Mouse (Mus musculus): ENCODE measurements at regions not wholly inside any gene's neighbourhood (a gene's known extent, or its start where the extent isn't known, plus 50 kb on each side); places are given as distances from the start of the nearest gene placed in this dataset.

DNA sequence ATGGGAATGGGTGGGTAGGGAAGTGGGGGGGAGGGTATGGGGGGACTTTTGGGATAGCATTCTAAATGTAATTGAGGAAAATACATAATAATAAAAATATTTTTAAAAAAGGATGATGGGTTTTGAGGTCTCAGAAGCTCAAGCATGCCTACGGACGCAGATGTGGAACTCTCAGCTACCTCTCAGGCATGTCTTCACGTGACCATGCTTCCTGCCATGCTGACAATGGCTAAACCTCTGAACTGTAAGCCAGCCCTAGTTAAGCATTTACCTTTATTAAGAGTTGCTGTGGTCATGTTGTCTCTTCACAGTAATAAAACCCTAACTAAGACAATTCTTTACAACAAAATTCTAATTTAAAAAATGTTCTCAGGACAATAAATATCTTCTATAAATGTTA is 80.0 kb downstream of the Tex36 start:
- DNase-seq: no peak

DNA sequence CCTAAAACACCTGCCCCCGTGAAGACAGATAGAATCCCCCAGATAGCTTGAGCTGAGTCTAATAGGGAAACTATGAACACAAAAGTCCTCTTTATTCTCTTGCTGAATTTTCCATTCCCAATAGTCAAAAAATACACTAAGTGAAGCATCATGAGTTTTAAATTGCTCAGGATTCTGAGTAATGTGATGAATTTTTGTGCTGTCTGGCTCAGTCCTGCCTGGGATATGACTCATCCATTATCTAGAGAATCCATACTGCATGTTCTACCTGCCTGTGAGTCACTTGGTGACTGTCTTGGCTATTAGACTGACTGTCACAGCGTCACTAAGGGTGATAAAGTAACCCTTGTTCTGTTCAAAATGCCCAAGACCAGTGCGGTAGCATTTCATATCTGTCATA is 83.0 kb downstream of the Tex36 start:
- no peak for DNase-seq

DNA sequence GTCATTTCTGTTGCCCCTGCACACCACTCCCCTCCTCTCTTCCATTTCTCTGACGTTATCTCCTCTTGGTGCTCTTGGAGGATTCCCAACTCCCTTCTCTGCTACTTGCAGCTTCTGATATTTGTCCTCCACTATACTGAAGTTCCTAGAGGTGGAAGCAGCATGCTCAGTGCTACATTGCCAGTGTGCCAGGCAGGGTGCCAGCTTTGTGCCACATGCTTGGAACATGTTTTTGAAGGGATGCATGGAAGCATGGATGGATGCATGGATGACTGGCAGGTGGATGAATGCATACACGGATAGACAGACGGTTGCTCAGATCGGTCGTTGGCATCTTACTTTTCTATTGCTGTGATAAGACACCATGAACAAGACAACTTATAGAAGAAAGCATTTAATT is 84.4 kb downstream of the Tex36 start:
- DNase-seq: no peak

DNA sequence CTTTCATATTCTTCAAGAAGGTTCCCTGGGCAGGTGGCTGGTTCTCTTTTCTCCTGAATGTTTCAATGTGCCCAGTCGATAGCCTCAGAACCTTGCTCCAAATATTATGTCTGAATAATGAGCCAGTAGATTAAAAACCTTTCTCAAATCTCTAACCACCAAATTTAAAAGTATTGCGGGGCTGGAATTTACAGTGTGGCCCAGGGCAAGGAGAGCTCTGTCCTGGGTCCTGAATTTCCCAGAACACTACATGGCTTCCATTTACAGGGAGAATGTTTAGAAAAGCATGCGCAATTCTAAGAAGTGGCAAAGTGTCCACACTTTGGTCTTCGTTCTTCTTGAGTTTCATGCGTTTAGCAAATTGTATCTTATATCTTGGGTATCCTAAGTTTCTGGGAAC is 91.0 kb downstream of the Tex36 start:
- DNase-seq: no peak

DNA sequence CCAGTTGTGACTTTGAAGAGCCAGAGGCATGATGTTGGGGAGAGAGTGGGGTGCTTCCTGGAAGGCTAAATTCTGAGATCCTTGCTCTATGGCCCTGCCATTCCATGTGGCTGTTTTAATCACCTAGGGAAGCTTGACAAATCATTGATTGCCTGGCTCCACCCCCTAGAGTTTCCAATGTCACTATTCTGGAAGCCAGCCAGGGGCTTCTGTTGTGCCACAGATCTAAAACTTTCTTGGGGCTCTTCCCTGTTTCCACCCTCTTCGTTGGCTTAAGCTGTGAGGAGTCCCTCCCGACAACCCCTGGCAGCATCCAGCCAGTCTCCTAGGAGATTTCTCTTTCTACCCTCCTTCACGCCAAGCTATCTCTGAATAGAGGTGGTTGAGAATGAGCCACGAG is 92.5 kb downstream of the Tex36 start:
- DNase-seq: no peak

- DNase-seq: no peak
Observed at GRCm38 (mm10) chr7:133508370-133509012, 93.5 kb downstream of the Tex36 start.

GRCm38 (mm10) chr7:133505628-133506027 is 96.3 kb downstream of the Tex36 start:
- no peak for DNase-seq

DNA sequence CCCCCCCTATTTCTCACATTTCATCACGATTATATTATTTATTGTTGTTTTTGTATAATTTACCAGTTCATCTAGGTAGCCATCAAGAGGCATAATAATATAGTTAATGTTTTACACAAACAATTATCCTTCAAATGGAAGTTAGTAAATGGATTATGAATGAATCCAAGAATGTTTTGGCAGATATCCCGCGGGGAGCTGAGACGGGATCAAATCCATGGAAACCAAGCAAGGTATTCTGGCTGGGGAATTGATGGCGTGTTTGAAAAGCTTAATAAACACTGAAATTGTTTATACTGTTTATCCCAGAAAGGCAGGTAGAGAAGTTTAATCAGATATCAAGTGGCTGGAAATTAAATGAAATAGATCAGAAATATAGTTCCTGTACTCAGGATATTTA is 98.0 kb downstream of the Tex36 start:
- no peak for DNase-seq

DNA sequence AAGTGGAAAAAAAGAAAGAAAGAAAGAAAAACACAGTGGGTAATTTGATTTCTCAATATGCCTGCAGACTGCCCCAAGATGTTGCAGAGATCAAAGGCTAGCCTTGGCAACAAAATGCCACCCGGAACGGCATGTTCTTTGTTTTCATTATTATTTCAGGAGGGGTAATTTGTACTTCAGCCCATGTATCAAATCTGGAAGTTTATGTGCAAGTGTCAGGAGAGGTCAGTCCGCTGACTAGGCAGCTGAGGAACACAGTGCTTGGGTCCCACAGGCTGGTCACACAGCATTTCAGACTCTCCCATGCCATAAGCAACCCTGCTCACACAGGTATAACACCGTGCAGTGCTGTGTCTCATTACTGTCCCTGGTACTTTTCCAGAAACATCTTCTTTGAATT is 99.2 kb downstream of the Tex36 start:
- DNase-seq: no peak

DNA sequence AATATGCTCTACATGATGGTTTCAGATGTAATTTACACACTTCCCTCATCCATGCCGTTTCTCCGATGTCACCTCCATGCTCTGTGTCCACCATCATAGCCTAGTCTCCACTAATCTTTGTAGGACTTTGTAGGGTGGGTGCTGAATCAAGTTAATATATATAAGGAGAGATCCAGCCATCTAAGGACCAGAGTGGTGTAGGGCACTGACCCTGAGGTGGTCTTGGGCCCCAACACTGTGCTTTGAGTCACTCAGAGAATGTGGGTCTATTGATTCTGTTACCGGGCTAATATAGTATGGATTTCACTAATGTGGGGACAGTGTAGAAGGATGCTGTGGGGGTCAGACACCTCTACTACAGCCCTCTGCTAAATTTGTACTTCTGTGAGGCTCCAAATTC is 104.4 kb downstream of the Tex36 start:
- DNase-seq: no peak

- no peak for DNase-seq
Observed at GRCm38 (mm10) chr7:133494982-133495550, 106.9 kb downstream of the Tex36 start.

DNA sequence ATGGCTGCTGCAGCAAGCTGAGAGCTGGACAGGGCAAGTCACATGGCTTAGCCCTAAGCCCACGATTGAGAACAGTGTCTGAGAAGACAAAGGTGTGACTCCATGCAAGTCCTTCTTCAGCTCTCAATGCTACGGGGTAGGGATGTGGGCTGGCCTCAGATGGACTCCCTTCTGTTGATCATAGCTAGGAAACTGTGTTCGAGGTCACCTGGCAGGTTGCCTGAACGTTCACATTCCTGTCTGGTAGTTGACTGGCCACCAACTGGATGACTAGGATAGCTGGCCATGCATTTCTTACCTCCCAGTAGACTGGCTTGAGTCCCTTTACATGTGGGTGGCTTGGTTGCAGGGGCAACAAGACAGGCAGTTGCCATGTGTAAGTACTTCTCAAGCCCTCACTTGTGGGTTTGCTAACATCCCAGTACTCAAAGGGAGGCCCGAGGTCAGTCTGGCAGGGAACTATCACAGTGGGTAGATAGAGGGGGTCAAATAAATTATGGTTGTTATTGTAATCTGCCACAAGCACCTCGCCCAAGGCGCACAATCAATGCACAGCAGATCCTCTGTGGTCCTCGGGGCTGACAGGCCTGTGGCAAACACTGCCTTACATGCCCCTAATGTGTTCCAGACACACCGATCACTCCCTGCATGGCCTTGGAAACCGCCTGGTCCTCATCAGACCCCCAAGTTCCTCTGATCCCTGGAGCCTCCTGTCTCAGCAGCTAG is 107.5 kb downstream of the Tex36 start:
- no peak for DNase-seq

GRCm38 (mm10) chr7:133492626-133493025 is 109.3 kb downstream of the Tex36 start:
- no peak for DNase-seq

GRCm38 (mm10) chr7:133487887-133488630 is 113.9 kb downstream of the Tex36 start:
- DNase-seq: no peak

DNA sequence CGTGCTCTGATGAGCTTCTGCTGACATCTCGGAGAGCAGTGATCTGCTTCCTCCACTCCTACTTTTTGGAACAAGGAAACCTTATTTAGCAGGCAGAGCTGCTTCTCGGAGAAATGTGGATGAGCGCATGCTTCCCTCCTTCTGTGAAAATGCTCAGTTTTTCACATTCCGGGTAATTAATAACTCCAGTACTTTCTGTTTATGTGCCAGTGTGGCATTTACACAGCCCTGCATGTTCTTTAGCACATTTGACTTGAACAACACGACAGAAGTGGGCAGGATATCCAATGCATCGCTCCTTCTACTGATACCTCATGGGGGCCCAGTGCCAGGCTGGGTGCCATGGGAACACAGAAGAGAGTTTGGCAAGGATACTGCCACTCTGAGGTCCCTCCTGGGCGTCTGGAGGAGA is 117.5 kb downstream of the Tex36 start:
- no peak for DNase-seq

- DNase-seq: no peak
Observed at GRCm38 (mm10) chr7:133481529-133481928, 120.4 kb downstream of the Tex36 start.

- no peak for DNase-seq
Observed at GRCm38 (mm10) chr7:133479679-133480078, 122.3 kb downstream of the Tex36 start.

- DNase-seq: no peak
Observed at GRCm38 (mm10) chr7:133477933-133478332, 124.0 kb downstream of the Tex36 start.

- no peak for DNase-seq
Observed at GRCm38 (mm10) chr7:133477221-133477620, 124.7 kb downstream of the Tex36 start.

GRCm38 (mm10) chr7:133471706-133472105 is 130.3 kb downstream of the Tex36 start:
- no peak for DNase-seq

DNA sequence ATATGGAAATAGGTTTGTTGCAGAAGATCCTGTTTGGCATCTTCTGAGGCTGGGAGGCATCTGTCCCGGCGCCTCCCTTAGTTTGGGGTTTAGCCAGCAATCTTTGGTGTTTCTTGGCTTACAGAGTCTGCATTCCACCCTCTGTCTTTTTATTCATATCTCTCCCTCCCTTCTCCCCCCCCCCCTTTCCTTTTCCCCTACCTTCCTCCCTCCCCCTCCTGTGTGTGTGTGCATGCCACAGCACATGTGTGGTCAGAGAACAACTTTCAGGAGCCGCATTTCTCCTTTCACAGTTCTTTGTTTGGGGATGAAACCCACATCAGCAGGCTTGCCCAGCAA is 131.4 kb downstream of the Tex36 start:
- no peak for DNase-seq

DNA sequence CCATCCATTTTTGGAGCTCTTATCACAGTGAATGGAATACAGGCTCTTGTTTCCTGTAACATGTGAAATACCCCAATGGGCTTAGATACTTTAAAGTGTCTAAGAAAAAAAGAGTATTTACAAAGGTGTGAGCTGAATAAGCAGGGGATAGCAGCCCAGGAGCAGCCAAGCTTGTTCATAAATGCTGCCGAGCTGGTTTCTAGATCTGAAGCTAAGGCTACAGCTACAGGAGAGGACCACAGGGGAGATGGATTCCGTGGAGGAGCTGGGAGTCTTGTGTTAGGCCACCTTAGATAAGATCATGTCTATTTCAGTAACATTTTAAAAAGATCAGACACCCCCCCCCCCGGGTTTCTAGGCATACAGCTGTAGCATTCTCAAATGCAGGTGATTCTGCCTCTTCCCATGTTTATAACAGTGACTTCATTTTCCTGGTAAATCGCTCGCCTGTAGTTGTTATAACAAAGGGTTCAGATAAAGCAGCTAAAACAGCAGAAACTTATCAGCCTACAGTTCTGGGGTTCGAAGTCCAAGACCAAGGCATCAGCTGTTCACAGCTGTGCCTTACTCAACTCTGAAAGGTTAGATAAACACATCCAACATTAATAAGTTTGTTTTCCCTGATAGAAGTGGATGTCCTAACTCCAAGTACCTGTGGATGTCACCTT is 131.9 kb downstream of the Tex36 start:
- DNase-seq: no peak

- no peak for DNase-seq
Observed at GRCm38 (mm10) chr7:133469106-133469505, 132.9 kb downstream of the Tex36 start.
